Mouse (Mus musculus) liver, adult (tissue): Measurements from ENCODE around the gene Gngt1.

ENCODE experiments used
- GATA4 ChIP-seq: IDR thresholded peaks from 2 replicates; pipeline ENCODE4 v1.6.1; 2014; ENCODE audit warnings: mild to moderate bottlenecking, low read length; ENCODE audit not compliant: insufficient replicate concordance

Gene Gngt1

GRCm38 (mm10) chr6:3993492-3993891 lies at the start of gene Gngt1:
TSS of gene Gngt1 (plus strand) at chr6:3993792.
- no peak for TF ChIP-seq GATA4

GRCm38 (mm10) chr6:3954969-3955368 lies 38.6 kb upstream of the Gngt1 start:
- no peak for TF ChIP-seq GATA4

- no peak for TF ChIP-seq GATA4
Observed at GRCm38 (mm10) chr6:3967676-3968626, 25.6 kb upstream of the Gngt1 start.

GRCm38 (mm10) chr6:3973679-3974078 lies 19.9 kb upstream of the Gngt1 start:
- TF ChIP-seq GATA4, result no peak

GRCm38 (mm10) chr6:3982661-3983284 lies 10.8 kb upstream of the Gngt1 start:
- TF ChIP-seq GATA4, result no peak

GRCm38 (mm10) chr6:3988750-3989149 lies 4.8 kb upstream of the Gngt1 start, which contains the start of gene Tfpi2:
TSS of gene Tfpi2 (minus strand) at chr6:3988919.
- peak; percentile 99 for TF ChIP-seq GATA4

GRCm38 (mm10) chr6:3998089-3998488 lies 4.5 kb downstream of the Gngt1 start:
- TF ChIP-seq GATA4, result no peak

GRCm38 (mm10) chr6:3999296-3999695 lies 5.7 kb downstream of the Gngt1 start:
- no peak for TF ChIP-seq GATA4

- no peak for TF ChIP-seq GATA4
Observed at GRCm38 (mm10) chr6:4000716-4001115, 7.1 kb downstream of the Gngt1 start.

DNA sequence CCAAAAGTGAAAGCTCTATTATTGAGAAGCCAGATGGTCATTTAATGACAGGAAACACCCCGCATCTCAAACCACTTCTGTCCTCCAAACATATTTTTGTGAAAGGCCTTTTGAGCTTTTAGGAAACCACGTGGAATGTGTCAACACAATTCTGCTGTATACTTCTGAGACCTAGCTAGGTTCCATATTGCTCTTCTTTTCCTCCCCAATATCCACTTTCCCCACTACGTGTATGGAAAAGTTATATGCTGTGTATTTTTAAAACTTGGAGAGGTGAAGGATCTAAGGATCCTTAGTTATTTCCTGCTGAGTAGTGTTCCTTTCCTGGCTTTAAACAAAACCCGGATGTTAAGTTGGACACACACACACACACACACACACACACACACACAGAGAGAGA lies 9.9 kb downstream of the Gngt1 start:
- TF ChIP-seq GATA4, result no peak

GRCm38 (mm10) chr6:4003890-4004306 lies 10.3 kb downstream of the Gngt1 start, which contains the start of gene Gng11:
TSS of gene Gng11 (plus strand) at chr6:4003904.
- TF ChIP-seq GATA4, result peak; percentile 62

DNA sequence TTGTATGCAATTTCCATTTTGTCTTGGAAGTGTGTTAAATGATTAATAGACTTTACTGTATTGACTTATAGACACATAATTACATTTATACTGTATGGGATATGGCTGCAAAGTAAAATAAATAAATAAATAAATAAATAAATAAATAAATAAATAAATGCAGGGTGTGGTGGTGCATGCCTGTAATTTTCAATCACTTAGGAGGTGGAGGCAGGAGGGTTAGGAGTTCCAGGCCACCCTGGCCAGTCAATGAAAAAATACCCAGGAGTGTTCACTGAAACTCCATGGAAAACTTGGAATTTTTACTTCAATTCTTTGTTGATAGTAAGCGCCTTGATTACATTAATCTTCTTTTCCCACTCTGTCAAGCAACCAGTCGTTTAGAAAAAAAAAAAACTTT lies 11.2 kb downstream of the Gngt1 start:
- no peak for TF ChIP-seq GATA4

DNA sequence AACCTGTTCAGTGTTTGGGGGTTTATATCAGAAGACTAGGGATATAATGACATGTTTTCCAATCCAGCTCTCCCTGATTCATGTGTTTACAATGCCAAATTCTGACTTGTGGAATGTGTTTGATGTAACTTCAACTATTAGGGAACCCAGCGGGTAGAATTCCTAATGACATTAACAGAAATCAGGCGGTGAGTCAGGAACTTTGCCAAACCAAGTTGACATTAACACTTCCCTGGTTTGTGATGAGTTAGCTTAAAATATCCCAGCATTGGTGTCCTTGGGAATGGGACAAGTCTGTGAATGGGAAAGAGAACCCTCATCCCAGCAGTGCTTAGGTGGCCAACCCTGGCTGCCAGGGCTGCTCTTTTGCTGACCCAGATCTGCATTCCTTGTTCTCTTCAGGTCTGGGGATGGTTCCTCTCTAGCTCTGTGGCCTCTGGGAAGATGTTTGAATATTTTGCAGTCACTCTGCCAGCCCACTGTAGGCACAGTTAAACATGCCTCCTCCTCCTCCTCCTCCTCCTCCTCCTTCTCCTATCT lies 15.0 kb downstream of the Gngt1 start:
- no peak for TF ChIP-seq GATA4

DNA sequence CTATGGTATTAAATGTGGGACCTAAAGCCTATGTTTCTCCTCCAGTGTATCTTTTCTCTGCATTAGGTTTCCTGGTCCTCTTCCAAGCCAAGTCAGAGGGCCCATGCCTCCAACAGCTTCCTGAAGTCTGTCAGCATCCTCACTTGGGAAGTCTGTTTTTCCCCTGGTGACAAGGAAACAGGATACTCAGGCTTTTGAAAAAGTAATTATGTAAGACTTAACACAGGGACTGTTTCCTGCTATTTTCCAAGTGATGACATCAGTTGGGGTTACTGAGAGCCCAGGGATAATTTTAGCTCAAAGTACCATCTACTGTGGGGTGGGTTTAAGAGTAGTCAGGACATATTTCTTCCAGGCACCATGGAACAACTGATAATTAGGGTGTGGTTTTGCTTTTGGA lies 16.0 kb downstream of the Gngt1 start:
- no peak for TF ChIP-seq GATA4

DNA sequence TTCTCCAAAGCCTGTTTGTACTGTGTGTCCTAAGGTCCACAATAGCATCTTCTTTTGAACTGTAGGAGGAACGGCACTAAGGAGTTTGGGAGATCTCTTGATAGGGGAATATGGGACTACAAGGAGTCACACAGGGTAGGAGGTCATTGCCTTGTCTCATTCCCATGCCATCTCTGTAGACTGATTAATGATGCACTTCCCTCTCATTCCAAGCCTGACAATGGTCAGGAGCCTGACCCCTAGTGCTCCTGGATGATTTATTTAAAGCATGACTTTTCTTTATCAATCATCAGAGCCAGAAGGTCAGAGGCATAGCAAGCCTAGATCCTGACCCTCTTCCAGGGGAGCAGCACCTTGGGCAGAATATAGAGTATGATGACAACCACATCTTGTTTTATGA lies 29.1 kb downstream of the Gngt1 start:
- TF ChIP-seq GATA4, result no peak

GRCm38 (mm10) chr6:4026367-4026766 lies 32.8 kb downstream of the Gngt1 start:
- TF ChIP-seq GATA4, result no peak

GRCm38 (mm10) chr6:4030956-4031355 lies 37.4 kb downstream of the Gngt1 start:
- no peak for TF ChIP-seq GATA4

- no peak for TF ChIP-seq GATA4
Observed at GRCm38 (mm10) chr6:4041821-4042220, 48.2 kb downstream of the Gngt1 start.
